Mouse (Mus musculus): ENCODE measurements at regions not wholly inside any gene's neighbourhood (a gene's known extent, or its start where the extent isn't known, plus 50 kb on each side); places are given as distances from the start of the nearest gene placed in this dataset.

- Histone ChIP-seq H3K9me3 (ENCODE audit: control insufficient read depth, low read length) (no peaks in the 10 kb centered on the region), H3K4me1 (ENCODE audit: control insufficient read depth) (no peaks in the 10 kb centered on the region), H3K27me3 (ENCODE audit: control insufficient read depth) (no peaks in the 10 kb centered on the region), H3K36me3 (ENCODE audit: control insufficient read depth) (no peaks in the 10 kb centered on the region), H3K4me3 (replicated peaks) (no peak overlapping the region)
- no peak for TF ChIP-seq GATA1 (IDR thresholded peaks at IDR 0.05; ENCODE audit: low read length)
- no peak for TF ChIP-seq TAL1 (IDR thresholded peaks at IDR 0.05; ENCODE audit: low read length)
Measured at GRCm38 (mm10) chr13:28604016-28604415, 346.7 kb downstream of the Gm11361 start.

- Histone ChIP-seq H3K9me3 (ENCODE audit: control insufficient read depth, low read length) (no peaks in the 10 kb centered on the region), H3K36me3 (ENCODE audit: control insufficient read depth) (no peaks in the 10 kb centered on the region), H3K27me3 (ENCODE audit: control insufficient read depth) (no peaks in the 10 kb centered on the region), H3K4me3 (replicated peaks) (no peak overlapping the region), H3K4me1 (ENCODE audit: control insufficient read depth) (no peaks in the 10 kb centered on the region)
- TF ChIP-seq TAL1 (IDR thresholded peaks at IDR 0.05; ENCODE audit: low read length) (no peak), GATA1 (IDR thresholded peaks at IDR 0.05; ENCODE audit: low read length) (no peak)
Measured at GRCm38 (mm10) chr13:28600792-28601191, 343.5 kb downstream of the Gm11361 start.

- Histone ChIP-seq H3K4me3 (replicated peaks) (no peak overlapping the region), H3K27me3 (ENCODE audit: control insufficient read depth) (no peaks in the 10 kb centered on the region), H3K4me1 (ENCODE audit: control insufficient read depth) (no peaks in the 10 kb centered on the region), H3K36me3 (ENCODE audit: control insufficient read depth) (no peaks in the 10 kb centered on the region), H3K9me3 (ENCODE audit: control insufficient read depth, low read length) (peaks cover 4% of the 10 kb centered on the region; the same call in 1 of the 2 replicates)
- no peak for TF ChIP-seq GATA1 (IDR thresholded peaks at IDR 0.05; ENCODE audit: low read length)
- TF ChIP-seq TAL1 (IDR thresholded peaks at IDR 0.05; ENCODE audit: low read length): no peak
Measured at GRCm38 (mm10) chr13:28596367-28596766, 339.0 kb downstream of the Gm11361 start.

- H3K9me3 ChIP-seq (ENCODE audit: control insufficient read depth, low read length): peaks cover 4% of the 10 kb centered on the region; the same call in 1 of the 2 replicates
- H3K27me3 ChIP-seq (ENCODE audit: control insufficient read depth): no peaks in the 10 kb centered on the region
- no peak for TF ChIP-seq GATA1 (IDR thresholded peaks at IDR 0.05; ENCODE audit: low read length)
- no peak for TF ChIP-seq TAL1 (IDR thresholded peaks at IDR 0.05; ENCODE audit: low read length)
- no peak overlapping the region for H3K4me3 ChIP-seq (replicated peaks)
- no peaks in the 10 kb centered on the region for H3K4me1 ChIP-seq (ENCODE audit: control insufficient read depth)
- H3K36me3 ChIP-seq (ENCODE audit: control insufficient read depth): no peaks in the 10 kb centered on the region
Measured at GRCm38 (mm10) chr13:28592176-28592575, 334.8 kb downstream of the Gm11361 start.

- H3K4me1 ChIP-seq (ENCODE audit: control insufficient read depth): no peaks in the 10 kb centered on the region
- H3K4me3 ChIP-seq (replicated peaks): no peak overlapping the region
- H3K9me3 ChIP-seq (ENCODE audit: control insufficient read depth, low read length): no peaks in the 10 kb centered on the region
- H3K36me3 ChIP-seq (ENCODE audit: control insufficient read depth): no peaks in the 10 kb centered on the region
- no peak for TF ChIP-seq TAL1 (IDR thresholded peaks at IDR 0.05; ENCODE audit: low read length)
- TF ChIP-seq GATA1 (IDR thresholded peaks at IDR 0.05; ENCODE audit: low read length): no peak
- H3K27me3 ChIP-seq (ENCODE audit: control insufficient read depth): no peaks in the 10 kb centered on the region
Measured at GRCm38 (mm10) chr13:28587977-28588376, 330.6 kb downstream of the Gm11361 start.

GRCm38 (mm10) chr13:28586693-28587092 is 329.4 kb downstream of the Gm11361 start:
- Histone ChIP-seq H3K36me3 (ENCODE audit: control insufficient read depth) (no peaks in the 10 kb centered on the region), H3K4me1 (ENCODE audit: control insufficient read depth) (no peaks in the 10 kb centered on the region), H3K9me3 (ENCODE audit: control insufficient read depth, low read length) (no peaks in the 10 kb centered on the region), H3K4me3 (replicated peaks) (no peak overlapping the region), H3K27me3 (ENCODE audit: control insufficient read depth) (no peaks in the 10 kb centered on the region)
- TF ChIP-seq TAL1 (IDR thresholded peaks at IDR 0.05; ENCODE audit: low read length) (no peak), GATA1 (IDR thresholded peaks at IDR 0.05; ENCODE audit: low read length) (no peak)

GRCm38 (mm10) chr13:28586140-28586539 is 328.8 kb downstream of the Gm11361 start:
- H3K27me3 ChIP-seq (ENCODE audit: control insufficient read depth): no peaks in the 10 kb centered on the region
- H3K9me3 ChIP-seq (ENCODE audit: control insufficient read depth, low read length): no peaks in the 10 kb centered on the region
- no peaks in the 10 kb centered on the region for H3K4me1 ChIP-seq (ENCODE audit: control insufficient read depth)
- H3K4me3 ChIP-seq (replicated peaks): no peak overlapping the region
- TF ChIP-seq TAL1 (IDR thresholded peaks at IDR 0.05; ENCODE audit: low read length) (no peak), GATA1 (IDR thresholded peaks at IDR 0.05; ENCODE audit: low read length) (no peak)
- no peaks in the 10 kb centered on the region for H3K36me3 ChIP-seq (ENCODE audit: control insufficient read depth)

- Histone ChIP-seq H3K9me3 (ENCODE audit: control insufficient read depth, low read length) (no peaks in the 10 kb centered on the region), H3K4me3 (replicated peaks) (no peak overlapping the region), H3K27me3 (ENCODE audit: control insufficient read depth) (no peaks in the 10 kb centered on the region), H3K4me1 (ENCODE audit: control insufficient read depth) (no peaks in the 10 kb centered on the region), H3K36me3 (ENCODE audit: control insufficient read depth) (no peaks in the 10 kb centered on the region)
- TF ChIP-seq GATA1 (IDR thresholded peaks at IDR 0.05; ENCODE audit: low read length) (no peak), TAL1 (IDR thresholded peaks at IDR 0.05; ENCODE audit: low read length) (no peak)
Measured at GRCm38 (mm10) chr13:28583617-28584016, 326.3 kb downstream of the Gm11361 start.

GRCm38 (mm10) chr13:28575202-28575851 is 318.0 kb downstream of the Gm11361 start:
- H3K4me1 ChIP-seq (ENCODE audit: control insufficient read depth): peaks cover 13% of the 10 kb centered on the region
- H3K36me3 ChIP-seq (ENCODE audit: control insufficient read depth): no peaks in the 10 kb centered on the region
- H3K27me3 ChIP-seq (ENCODE audit: control insufficient read depth): no peaks in the 10 kb centered on the region
- no peak overlapping the region for H3K4me3 ChIP-seq (replicated peaks)
- H3K9me3 ChIP-seq (ENCODE audit: control insufficient read depth, low read length): no peaks in the 10 kb centered on the region
- TF ChIP-seq TAL1 (IDR thresholded peaks at IDR 0.05; ENCODE audit: low read length) (no peak), GATA1 (IDR thresholded peaks at IDR 0.05; ENCODE audit: low read length) (no peak)

- no peaks in the 10 kb centered on the region for H3K9me3 ChIP-seq (ENCODE audit: control insufficient read depth, low read length)
- H3K27me3 ChIP-seq (ENCODE audit: control insufficient read depth): no peaks in the 10 kb centered on the region
- H3K36me3 ChIP-seq (ENCODE audit: control insufficient read depth): no peaks in the 10 kb centered on the region
- no peak for TF ChIP-seq TAL1 (IDR thresholded peaks at IDR 0.05; ENCODE audit: low read length)
- H3K4me3 ChIP-seq (replicated peaks): no peak overlapping the region
- H3K4me1 ChIP-seq (ENCODE audit: control insufficient read depth): peaks cover 13% of the 10 kb centered on the region
Measured at GRCm38 (mm10) chr13:28573364-28573763, 316.0 kb downstream of the Gm11361 start.

Data from erythroblast, embryonic 14.5 days (primary cell).